Mouse (Mus musculus) stomach, embryonic 16.5 days (tissue): ENCODE data around the gene Macrod2. TPM values are rescaled to one million over a fixed set of nuclear protein-coding genes. Genes with fewer than 3 reads are reported as not detected.

Source experiments
- ATAC-seq: fragments of 200-750 bp; cut with Nextera tagmentation; 2 replicates; pipeline ENCODE4 v1.8.0; 2017; ENCODE audit warnings: moderate number of reproducible peaks, moderate TSS enrichment; ENCODE audit not compliant: insufficient read depth, low FRiP score
- H3K27ac ChIP-seq: fragments of 300-500 bp; sonication (generic); 2 replicates; pipeline ENCODE4 v1.5.1; 2014; ENCODE audit warnings: low read length
- H3K27me3 ChIP-seq: fragments of 300-500 bp; sonication (generic); 2 replicates; pipeline ENCODE4 v1.6.1; 2014; ENCODE audit warnings: low read length, control low read depth, mixed read lengths; ENCODE audit not compliant: control insufficient read depth, insufficient read depth
- H3K36me3 ChIP-seq: fragments of 300-500 bp; sonication (generic); 2 replicates; pipeline ENCODE4 v1.6.1; 2014; ENCODE audit warnings: low read length; ENCODE audit not compliant: control insufficient read depth, insufficient read depth
- H3K4me1 ChIP-seq: fragments of 300-500 bp; sonication (generic); 2 replicates; pipeline ENCODE4 v1.6.1; 2014; ENCODE audit warnings: low read length, control low read depth, mixed read lengths; ENCODE audit not compliant: control insufficient read depth, insufficient read depth
- H3K4me2 ChIP-seq: fragments of 300-500 bp; sonication (generic); 2 replicates; pipeline ENCODE4 v1.6.1; 2014; ENCODE audit warnings: low read depth, low read length, mixed read lengths
- H3K4me3 ChIP-seq: fragments of 300-500 bp; sonication (generic); replicated peaks from 2 replicates; pipeline ENCODE4 v1.5.1; 2014; ENCODE audit warnings: mild to moderate bottlenecking, low read length
- H3K9ac ChIP-seq: fragments of 300-500 bp; sonication (generic); 2 replicates; pipeline ENCODE4 v1.6.1; 2014; ENCODE audit warnings: low read length
- H3K9me3 ChIP-seq: fragments of 300-500 bp; sonication (generic); replicated peaks from 2 replicates; pipeline ENCODE4 v1.6.1; 2016; ENCODE audit warnings: low read length, control low read depth; ENCODE audit not compliant: control insufficient read depth
- WGBS: fragments of 180-500 bp; shearing (Covaris S2); extraction: QIAGEN DNeasy Blood & Tissue Kit; methylation state at CpG from one replicate; pipeline ENCODE4 v1.1.7; 2014; 5-methylcytosine and 5-hydroxymethylcytosine counted together
- polyA plus RNA-seq: library from polyadenylated mRNA; unstranded; fragments of >200 nt; fragmentation: Nextera tagmentation; extraction: Ambion mirVana; gene quantifications from 2 replicates; pipeline ENCODE4 v1.2.1, GENCODE M21; 2015

The Macrod2 gene
- polyA plus RNA-seq, 1 experiment from 2014 or later: 45.4 TPM

DNA sequence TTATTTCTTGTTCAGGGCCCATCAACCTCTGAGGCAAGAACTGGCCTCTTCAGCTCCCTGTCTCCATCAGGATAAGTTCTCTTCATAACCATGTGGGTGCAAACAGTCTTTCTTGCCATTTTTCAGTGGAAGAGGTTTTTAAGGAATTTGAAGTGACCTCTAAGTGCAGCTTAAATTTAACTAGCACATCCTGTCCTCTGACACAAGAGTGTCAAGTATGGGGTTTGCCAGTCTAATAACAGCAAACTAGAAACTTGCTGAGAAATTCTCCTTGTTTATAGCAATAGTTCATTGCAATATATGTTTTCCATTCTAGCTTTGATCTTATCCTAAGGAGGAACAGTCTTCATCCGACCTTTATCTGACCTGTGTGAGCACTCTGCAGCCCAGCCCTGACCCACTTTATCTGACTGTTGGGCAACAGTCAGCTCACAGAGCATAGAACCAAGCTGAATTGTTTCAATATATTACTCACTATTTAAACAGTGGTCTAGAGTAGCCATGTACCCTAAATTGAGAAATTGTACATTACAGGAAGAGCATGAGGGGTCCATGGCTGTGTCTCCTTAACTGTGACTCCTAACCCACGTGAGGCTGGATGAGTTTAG lies 226.7 kb downstream of the Macrod2 start:
- Histone ChIP-seq H3K4me2 (no peak overlapping the region), H3K9me3 (no peaks in the 10 kb centered on the region), H3K27me3 (no peaks in the 10 kb centered on the region), H3K4me1 (no peaks in the 10 kb centered on the region), H3K36me3 (no peaks in the 10 kb centered on the region), H3K4me3 (no peak overlapping the region), H3K27ac (no peak overlapping the region), H3K9ac (no peak overlapping the region)
- ATAC-seq: no peak
- WGBS: 59% methylated on average over 2 of the region's 2 CpGs

GRCm38 (mm10) chr2:140653481-140653880 lies 258.4 kb downstream of the Macrod2 start:
- no peaks in the 10 kb centered on the region for H3K4me1 ChIP-seq
- no peak overlapping the region for H3K9ac ChIP-seq
- H3K4me2 ChIP-seq: no peak overlapping the region
- no peaks in the 10 kb centered on the region for H3K27me3 ChIP-seq
- ATAC-seq: no peak
- no peak overlapping the region for H3K4me3 ChIP-seq
- H3K27ac ChIP-seq: no peak overlapping the region
- H3K36me3 ChIP-seq: no peaks in the 10 kb centered on the region
- no peaks in the 10 kb centered on the region for H3K9me3 ChIP-seq

GRCm38 (mm10) chr2:140653978-140654377 lies 258.9 kb downstream of the Macrod2 start:
- Histone ChIP-seq H3K4me3 (no peak overlapping the region), H3K4me1 (no peaks in the 10 kb centered on the region), H3K27ac (no peak overlapping the region), H3K27me3 (no peaks in the 10 kb centered on the region), H3K36me3 (no peaks in the 10 kb centered on the region), H3K9me3 (no peaks in the 10 kb centered on the region), H3K9ac (no peak overlapping the region), H3K4me2 (no peak overlapping the region)
- ATAC-seq: no peak
- WGBS: 79% methylated on average over 2 of the region's 2 CpGs

- H3K36me3 ChIP-seq: 0 out of 2 replicates have a peak, but pooled peaks cover 3% of the 10 kb centered on the region
- ATAC-seq: no peak
Measured at GRCm38 (mm10) chr2:140662673-140663072, 267.6 kb downstream of the Macrod2 start.

GRCm38 (mm10) chr2:140664381-140664780 lies 269.3 kb downstream of the Macrod2 start:
- Histone ChIP-seq H3K4me1 (peaks cover 4% of the 10 kb centered on the region; the same call in 1 of the 2 replicates), H3K4me2 (no peak overlapping the region), H3K36me3 (0 out of 2 replicates have a peak, but pooled peaks cover 3% of the 10 kb centered on the region), H3K9me3 (no peaks in the 10 kb centered on the region), H3K27me3 (no peaks in the 10 kb centered on the region), H3K27ac (no peak overlapping the region), H3K9ac (no peak overlapping the region), H3K4me3 (no peak overlapping the region)
- 88% methylated on average over 4 of the region's 4 CpGs for WGBS
- no peak for ATAC-seq

More at GRCm38 (mm10) chr2:140662673-140663072, 267.6 kb downstream of the Macrod2 start:
- Histone ChIP-seq H3K4me2 (no peak overlapping the region), H3K9ac (no peak overlapping the region), H3K4me1 (peaks cover 4% of the 10 kb centered on the region; the same call in 1 of the 2 replicates), H3K27ac (no peak overlapping the region), H3K27me3 (no peaks in the 10 kb centered on the region), H3K9me3 (no peaks in the 10 kb centered on the region), H3K4me3 (no peak overlapping the region)
- 75% methylated on average over 5 of the region's 5 CpGs for WGBS

GRCm38 (mm10) chr2:140666846-140667245 lies 271.7 kb downstream of the Macrod2 start:
- H3K27ac ChIP-seq: no peak overlapping the region
- H3K9me3 ChIP-seq: no peaks in the 10 kb centered on the region
- 0 out of 2 replicates have a peak, but pooled peaks cover 3% of the 10 kb centered on the region for H3K36me3 ChIP-seq
- H3K4me2 ChIP-seq: peak overlapping the region; percentile 44
- H3K9ac ChIP-seq: no peak overlapping the region
- no peak overlapping the region for H3K4me3 ChIP-seq
- H3K27me3 ChIP-seq: no peaks in the 10 kb centered on the region
- ATAC-seq: no peak
- peaks cover 4% of the 10 kb centered on the region for H3K4me1 ChIP-seq
- WGBS: 39% methylated on average over 7 of the region's 7 CpGs

DNA sequence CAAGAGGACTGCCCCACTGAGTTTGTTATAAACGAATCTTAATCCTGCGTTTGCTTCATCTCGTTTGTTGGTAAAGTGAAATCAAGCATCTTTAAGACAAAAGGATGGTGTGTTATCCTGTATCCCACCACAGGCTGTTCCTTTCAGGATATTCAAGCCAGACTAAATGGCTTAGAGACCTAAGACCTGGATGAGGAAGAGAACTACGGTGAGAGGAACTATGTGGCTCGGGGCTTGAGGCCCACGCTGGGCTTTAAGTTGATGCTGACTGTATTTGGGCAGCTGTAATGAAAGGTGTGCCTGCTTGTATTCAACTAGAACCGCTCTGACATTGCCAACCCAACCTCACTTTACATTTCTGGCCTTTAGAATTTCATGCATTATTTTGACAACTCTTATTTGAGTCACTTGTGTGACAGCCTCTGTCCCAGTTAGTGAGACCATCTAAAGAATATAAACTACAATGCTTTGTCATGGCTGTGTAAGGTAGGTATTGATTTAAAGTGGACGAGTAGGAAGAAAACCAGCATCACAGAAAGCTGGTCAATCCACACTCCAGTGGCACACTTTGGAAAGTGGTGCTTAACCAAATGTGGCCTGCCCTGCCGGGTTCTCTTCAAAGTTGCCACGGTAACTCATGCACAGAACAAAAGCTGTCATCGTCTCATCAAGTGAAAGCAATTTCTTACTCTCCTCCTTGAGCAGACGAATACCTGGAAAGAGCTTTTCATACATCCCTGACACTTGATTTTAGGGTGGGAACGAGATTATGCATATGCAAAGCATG lies 272.3 kb downstream of the Macrod2 start:
- Histone ChIP-seq H3K27ac (no peak overlapping the region), H3K4me3 (no peak overlapping the region; the same call in 1 of the 2 replicates), H3K9ac (no peak overlapping the region), H3K4me1 (peaks cover 4% of the 10 kb centered on the region), H3K4me2 (peak overlapping the region; percentile 44), H3K36me3 (0 out of 2 replicates have a peak, but pooled peaks cover 3% of the 10 kb centered on the region), H3K9me3 (no peaks in the 10 kb centered on the region), H3K27me3 (no peaks in the 10 kb centered on the region)
- no peak for ATAC-seq
- WGBS: 56% methylated on average over 13 of the region's 13 CpGs

DNA sequence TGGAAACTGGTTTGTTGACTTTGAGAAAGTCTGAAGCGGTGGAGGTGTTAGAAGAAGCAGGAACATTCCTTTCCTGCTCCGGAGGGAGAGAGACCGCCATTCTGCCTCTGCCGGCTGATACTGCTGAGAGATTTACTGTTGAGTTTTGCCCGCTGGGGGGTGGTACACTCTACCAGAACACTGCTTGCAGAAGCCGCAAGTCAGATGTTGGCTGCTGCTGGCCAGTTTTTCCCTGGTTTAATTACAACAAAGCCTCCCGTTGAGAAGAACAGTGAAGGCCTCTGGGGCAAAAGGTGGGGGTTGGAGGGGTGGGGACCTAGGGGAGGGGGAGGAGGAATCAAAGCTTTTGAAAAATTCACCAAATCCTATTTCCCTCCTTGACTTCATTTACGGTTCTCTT lies 273.2 kb downstream of the Macrod2 start:
- Histone ChIP-seq H3K36me3 (no peaks in the 10 kb centered on the region), H3K4me3 (peak overlapping the region; percentile 32), H3K9ac (0 out of 2 replicates have a peak overlapping the region, but pooled peaks have one; percentile 48), H3K27ac (no peak overlapping the region), H3K4me1 (peaks cover 4% of the 10 kb centered on the region), H3K4me2 (peak overlapping the region; percentile 44), H3K9me3 (no peaks in the 10 kb centered on the region), H3K27me3 (no peaks in the 10 kb centered on the region)
- ATAC-seq: 0 out of 2 replicates have a peak, but pooled peaks have one; percentile 44
- WGBS: 10% methylated on average over 8 of the region's 8 CpGs

- Histone ChIP-seq H3K36me3 (no peaks in the 10 kb centered on the region), H3K27me3 (no peaks in the 10 kb centered on the region), H3K27ac (no peak overlapping the region), H3K9ac (no peak overlapping the region), H3K4me3 (peak overlapping the region; percentile 32), H3K9me3 (no peaks in the 10 kb centered on the region), H3K4me2 (peak overlapping the region; percentile 44), H3K4me1 (peaks cover 4% of the 10 kb centered on the region)
- WGBS: 52% methylated on average over 2 of the region's 2 CpGs
- ATAC-seq: no peak
Measured at GRCm38 (mm10) chr2:140669081-140669480, 274.0 kb downstream of the Macrod2 start.
